Mouse (Mus musculus) frontal cortex, postnatal 14 days (tissue): Measurements from ENCODE around the gene Thap3.

Experiments
- DNase-seq, 2 experiments: peaks; one replicate each; pipeline ENCODE4 v3.0.0; 2022; ENCODE audit warnings: low spot score in 2 of 2

The Thap3 gene

GRCm38 (mm10) chr4:152009076-152010051 lies 20.6 kb upstream of the Thap3 start:
- DNase-seq: peak; percentile 62 to 64

- peak; percentile 87 to 91 for DNase-seq
Measured at GRCm38 (mm10) chr4:152008622-152009075, 19.9 kb upstream of the Thap3 start, which contains the start of gene Klhl21. TSS of gene Klhl21 (plus strand) at chr4:152008803.

- no peak for DNase-seq
Measured at GRCm38 (mm10) chr4:152008148-152008500, 19.3 kb upstream of the Thap3 start.

GRCm38 (mm10) chr4:152007481-152008147 lies 18.8 kb upstream of the Thap3 start:
- DNase-seq: peak in 1 of 2 experiments; percentile 19

- DNase-seq: peak in 1 of 2 experiments; percentile 18
Measured at GRCm38 (mm10) chr4:152006812-152007211, 18.0 kb upstream of the Thap3 start.

GRCm38 (mm10) chr4:152006137-152006536 lies 17.3 kb upstream of the Thap3 start:
- DNase-seq: no peak

GRCm38 (mm10) chr4:152002063-152002462 lies 13.3 kb upstream of the Thap3 start:
- DNase-seq: no peak

GRCm38 (mm10) chr4:152001335-152001734 lies 12.5 kb upstream of the Thap3 start:
- no peak for DNase-seq

GRCm38 (mm10) chr4:152000906-152001305 lies 12.1 kb upstream of the Thap3 start:
- no peak for DNase-seq

- DNase-seq: no peak
Measured at GRCm38 (mm10) chr4:151999481-151999880, 10.7 kb upstream of the Thap3 start.

- DNase-seq: no peak
Measured at GRCm38 (mm10) chr4:151997701-151998100, 8.9 kb upstream of the Thap3 start.

GRCm38 (mm10) chr4:151996951-151997222 lies 8.1 kb upstream of the Thap3 start:
- DNase-seq: no peak

- DNase-seq: peak; percentile 97 to 98
Measured at GRCm38 (mm10) chr4:151996173-151996950, 7.6 kb upstream of the Thap3 start, which contains the start of gene Phf13. TSS of gene Phf13 (minus strand) at chr4:151996258.

GRCm38 (mm10) chr4:151995371-151996172 lies 6.8 kb upstream of the Thap3 start:
- no peak for DNase-seq

- DNase-seq: no peak
Measured at GRCm38 (mm10) chr4:151994228-151995171, 5.7 kb upstream of the Thap3 start.

- DNase-seq: no peak
Measured at GRCm38 (mm10) chr4:151993035-151993434, 4.2 kb upstream of the Thap3 start.

GRCm38 (mm10) chr4:151992091-151992490 lies 3.3 kb upstream of the Thap3 start:
- no peak for DNase-seq

GRCm38 (mm10) chr4:151989110-151989488 lies 302 bp upstream of the Thap3 start:
- no peak for DNase-seq

- no peak for DNase-seq
Measured at GRCm38 (mm10) chr4:151988014-151988341, 819 bp downstream of the Thap3 start.

GRCm38 (mm10) chr4:151986650-151987049 lies 2.1 kb downstream of the Thap3 start:
- no peak for DNase-seq
